Mouse (Mus musculus) inflammation-experienced regulatory T-cells, adult 16 weeks (primary cell): ENCODE measurements around the gene Olfr458. TPM values are rescaled to one million over a fixed set of nuclear protein-coding genes. Genes with fewer than 3 reads are reported as not detected.

ENCODE experiments used
- polyA plus RNA-seq: library from polyadenylated mRNA; unstranded; fragments of 100-300 nt; shearing (Covaris generic); gene quantifications from one replicate; pipeline ENCODE4 v1.2.1, GENCODE M21; 2017

Gene Olfr458
- polyA plus RNA-seq = not detected

DNA sequence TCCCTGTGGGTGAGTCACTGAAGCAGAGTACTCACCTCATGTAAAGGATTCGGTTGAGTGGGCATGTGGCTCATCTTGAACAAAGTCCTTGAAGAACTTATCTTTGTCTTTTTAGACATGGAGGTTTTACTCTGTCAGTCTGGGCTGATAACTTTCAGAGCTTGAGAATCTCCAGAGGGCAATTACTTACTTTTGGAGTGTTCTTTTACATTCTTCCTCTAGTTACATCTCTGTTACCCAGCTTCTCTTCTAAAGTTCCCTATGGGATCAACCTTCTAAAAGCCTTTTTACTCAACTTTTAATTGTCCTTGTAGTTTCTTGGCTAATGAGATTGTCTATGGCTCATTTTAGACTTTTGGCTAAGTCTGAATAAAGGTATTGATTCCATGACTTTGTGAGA is at the start of gene Olfr458:
Olfr458 (minus strand) TSS at position 101 of the 400 bp plus-strand sequence.

DNA sequence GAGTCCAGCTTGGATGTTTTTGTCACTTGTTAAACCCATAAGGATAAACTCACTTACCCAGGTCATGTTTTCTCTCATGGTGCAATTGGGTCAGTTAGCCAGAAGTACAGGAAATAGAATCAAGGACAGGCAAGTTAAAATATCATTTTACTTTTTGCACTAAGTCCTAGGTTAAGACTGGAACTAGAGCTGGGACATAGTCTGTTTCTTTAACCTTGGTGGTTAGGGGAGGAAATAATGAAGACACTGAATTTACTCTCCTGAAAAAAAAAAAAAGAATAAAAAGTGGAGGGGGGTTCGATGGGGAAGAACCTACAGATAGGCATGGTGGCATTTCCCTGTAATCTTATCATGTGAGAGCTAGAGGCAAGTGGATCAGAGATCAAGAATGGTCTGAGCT is 22.1 kb upstream of the Olfr458 start, which contains the start of gene Olfr456:
Olfr456 (minus strand) TSS at position 101 of the 400 bp plus-strand sequence.

DNA sequence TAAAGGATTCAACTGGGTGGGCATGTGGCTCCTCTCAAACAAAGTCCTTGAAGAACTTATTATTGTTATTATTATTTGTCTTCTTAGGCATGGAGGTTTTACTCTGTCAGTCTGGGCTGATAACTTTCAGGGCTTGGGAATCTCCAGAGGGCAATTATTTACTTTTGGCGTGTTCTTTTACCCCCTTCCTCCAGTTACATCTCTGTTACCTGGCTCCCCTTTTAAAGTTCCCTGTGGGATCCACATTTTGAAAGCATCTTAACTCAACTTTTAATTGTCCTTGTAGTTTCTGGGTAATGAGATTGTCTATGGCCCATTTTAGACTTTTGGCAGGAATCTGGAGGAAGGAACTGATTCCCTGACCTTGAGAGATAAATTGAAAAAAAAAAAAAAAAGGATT is 11.2 kb upstream of the Olfr458 start, which contains the start of gene Olfr457:
Olfr457 (minus strand) TSS at position 101 of the 400 bp plus-strand sequence.

DNA sequence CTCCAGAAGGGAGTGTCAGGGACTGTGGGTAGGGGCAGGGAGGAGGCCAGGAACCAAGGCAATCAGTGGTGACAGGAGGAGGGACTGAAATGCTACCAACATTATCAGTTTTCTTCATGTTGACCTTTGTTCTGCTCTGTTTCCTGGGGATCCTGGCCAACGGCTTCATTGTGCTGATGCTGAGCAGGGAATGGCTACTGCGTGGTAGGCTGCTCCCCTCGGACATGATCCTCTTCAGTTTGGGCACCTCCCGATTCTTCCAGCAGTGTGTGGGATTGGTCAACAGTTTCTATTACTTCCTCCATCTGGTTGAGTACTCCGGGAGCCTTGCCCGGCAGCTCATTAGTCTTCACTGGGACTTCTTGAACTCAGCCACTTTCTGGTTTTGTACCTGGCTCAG is 30.6 kb downstream of the Olfr458 start, which contains the start of gene Tas2r126:
Tas2r126 (plus strand) TSS at position 90 of the 400 bp plus-strand sequence.

Other genes with a start within 250 kb of the Olfr458 start
- not detected for gene Tas2r144, start 249.9 kb downstream of the Olfr458 start, polyA plus RNA-seq
- 12.2 TPM for gene Gstk1, start 219.3 kb downstream of the Olfr458 start, polyA plus RNA-seq
- not detected for gene Tmem139, start 203.2 kb downstream of the Olfr458 start, polyA plus RNA-seq
- 77.0 TPM for gene Casp2, start 200.2 kb downstream of the Olfr458 start, polyA plus RNA-seq
- gene Clcn1, start 178.5 kb downstream of the Olfr458 start, polyA plus RNA-seq = not detected
- gene Fam131b, start 140.6 kb downstream of the Olfr458 start, polyA plus RNA-seq = not detected
- gene Zyx, start 115.6 kb downstream of the Olfr458 start, polyA plus RNA-seq = 98.2 TPM
- gene Epha1, start 91.9 kb downstream of the Olfr458 start, polyA plus RNA-seq = 0.38 TPM
- gene Tas2r143, start 65.0 kb downstream of the Olfr458 start, polyA plus RNA-seq = not detected
- gene Tas2r135, start 59.8 kb downstream of the Olfr458 start, polyA plus RNA-seq = not detected
- not detected for gene Tas2r126, start 30.7 kb downstream of the Olfr458 start, polyA plus RNA-seq
- not detected for gene Olfr457, start 11.1 kb upstream of the Olfr458 start, polyA plus RNA-seq
- gene Olfr456, start 22.0 kb upstream of the Olfr458 start, polyA plus RNA-seq = not detected
- gene Olfr455, start 82.4 kb upstream of the Olfr458 start, polyA plus RNA-seq = not detected
- gene Tcaf3, start 132.5 kb upstream of the Olfr458 start, polyA plus RNA-seq = not detected
- not detected for gene Tcaf2, start 180.1 kb upstream of the Olfr458 start, polyA plus RNA-seq
- not detected for gene Tcaf1, start 244.9 kb upstream of the Olfr458 start, polyA plus RNA-seq